Mouse (Mus musculus) megakaryocyte-erythroid progenitor cell, adult 5-6 weeks (primary cell): ENCODE results near the gene Nat9. TPM values are rescaled to one million over a fixed set of nuclear protein-coding genes. Genes with fewer than 3 reads are reported as not detected.

Experiments
- ATAC-seq: replicated peaks from 2 replicates; pipeline ENCODE4 v1.8.0; 2016; ENCODE audit warnings: mild to moderate bottlenecking, inconsistent platforms; ENCODE audit not compliant: severe bottlenecking, poor library complexity, low FRiP score, low TSS enrichment
- total RNA-seq, 2 experiments: library from RNA; stranded (forward) in 1 of 2; stranded (reverse) in 1 of 2; fragments of 200-1000, 215-1000 nt in 1 of 2; fragments of >200 nt in 1 of 2; fragmentation: Nextera tagmentation in 1 of 2; gene quantifications; 2 replicates each; pipeline ENCODE4 v1.2.3; 2014 to 2017

Nat9 gene
- total RNA-seq (2014; fragmentation: Nextera tagmentation), result 15.0 and 24.9 TPM in 2 replicates
- total RNA-seq (2017), result 19.4 and 51.5 TPM in 2 replicates

DNA sequence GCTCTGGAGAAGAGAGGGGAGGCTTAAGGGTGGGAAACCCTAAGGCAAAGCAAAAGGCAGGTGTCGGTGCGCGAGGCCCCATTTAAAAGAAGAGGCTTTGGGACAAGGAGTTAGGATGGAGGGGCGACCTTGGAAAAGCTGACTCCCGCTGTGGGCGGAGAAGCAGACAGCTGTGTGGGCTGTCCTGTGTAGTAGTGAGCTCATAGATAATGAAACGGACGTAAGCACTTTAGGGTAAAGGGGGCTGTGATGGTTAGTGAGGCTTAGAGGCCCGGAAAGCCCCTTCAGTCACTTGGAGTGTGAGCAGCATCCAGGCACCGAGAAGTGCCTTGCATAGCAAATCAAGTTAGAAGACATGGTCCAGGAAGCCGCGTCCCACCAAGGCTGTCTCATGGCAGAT, at the start of gene Nat9:
Gene Nat9, minus strand, starts transcription at position 167 of the 400 bp plus-strand sequence.
- ATAC-seq, result peak; percentile 15; the same call in 1 of the 2 replicates

DNA sequence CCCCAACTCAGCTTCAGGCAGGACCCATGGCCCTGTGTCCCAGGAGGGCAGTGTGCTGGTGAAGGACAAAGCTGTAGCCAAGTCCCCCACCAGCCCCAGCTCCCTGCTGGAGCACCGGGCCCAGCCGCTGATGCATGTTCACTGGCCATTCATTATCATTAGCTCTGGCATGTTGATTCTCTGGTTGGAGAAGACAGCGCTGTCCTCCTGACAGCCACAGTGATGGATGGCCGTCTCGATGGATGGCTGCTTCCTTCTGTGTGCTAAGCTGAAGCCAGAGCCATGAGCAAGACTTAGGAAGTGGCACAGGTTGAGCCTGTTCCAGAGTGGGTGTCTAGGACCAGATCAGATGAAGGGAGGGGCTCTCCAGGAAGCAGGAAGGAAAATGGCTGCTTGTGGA, 48.9 kb upstream of the Nat9 start:
- no peak for ATAC-seq

DNA sequence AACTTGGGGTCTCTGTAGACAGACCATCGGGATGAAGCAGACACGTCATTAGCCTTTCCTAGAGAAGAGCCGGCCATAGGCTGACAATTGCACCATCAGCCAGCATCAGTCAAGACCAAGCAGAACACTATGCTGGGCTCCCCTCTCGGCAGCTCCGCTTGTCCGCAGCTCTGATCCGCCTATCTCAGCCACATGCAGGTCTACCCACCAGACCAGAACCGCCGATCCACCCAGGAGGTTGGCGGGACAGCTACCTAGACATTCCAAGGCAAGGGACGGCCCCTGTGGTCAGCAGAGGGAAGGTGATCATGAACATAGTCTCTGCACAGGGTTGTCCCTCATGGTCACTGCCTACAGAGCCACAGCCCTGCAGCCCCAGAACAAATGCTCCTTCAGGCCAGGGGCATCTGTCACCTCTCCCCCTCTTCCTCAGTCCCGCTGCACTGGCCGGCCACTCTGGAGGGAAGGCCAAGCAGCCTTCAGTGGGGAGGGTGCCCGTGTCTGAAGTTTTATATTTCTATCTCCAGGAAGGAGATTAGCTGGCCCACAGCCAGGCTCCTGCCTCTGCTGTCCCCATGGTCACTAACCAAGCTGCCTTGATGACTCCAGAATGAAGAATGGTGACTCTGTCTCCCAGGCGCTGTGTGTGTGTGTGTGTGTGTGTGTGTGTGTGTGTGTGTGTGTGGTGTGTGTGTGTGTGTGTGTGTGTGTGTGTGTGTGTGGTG, 46.8 kb upstream of the Nat9 start:
- no peak for ATAC-seq

DNA sequence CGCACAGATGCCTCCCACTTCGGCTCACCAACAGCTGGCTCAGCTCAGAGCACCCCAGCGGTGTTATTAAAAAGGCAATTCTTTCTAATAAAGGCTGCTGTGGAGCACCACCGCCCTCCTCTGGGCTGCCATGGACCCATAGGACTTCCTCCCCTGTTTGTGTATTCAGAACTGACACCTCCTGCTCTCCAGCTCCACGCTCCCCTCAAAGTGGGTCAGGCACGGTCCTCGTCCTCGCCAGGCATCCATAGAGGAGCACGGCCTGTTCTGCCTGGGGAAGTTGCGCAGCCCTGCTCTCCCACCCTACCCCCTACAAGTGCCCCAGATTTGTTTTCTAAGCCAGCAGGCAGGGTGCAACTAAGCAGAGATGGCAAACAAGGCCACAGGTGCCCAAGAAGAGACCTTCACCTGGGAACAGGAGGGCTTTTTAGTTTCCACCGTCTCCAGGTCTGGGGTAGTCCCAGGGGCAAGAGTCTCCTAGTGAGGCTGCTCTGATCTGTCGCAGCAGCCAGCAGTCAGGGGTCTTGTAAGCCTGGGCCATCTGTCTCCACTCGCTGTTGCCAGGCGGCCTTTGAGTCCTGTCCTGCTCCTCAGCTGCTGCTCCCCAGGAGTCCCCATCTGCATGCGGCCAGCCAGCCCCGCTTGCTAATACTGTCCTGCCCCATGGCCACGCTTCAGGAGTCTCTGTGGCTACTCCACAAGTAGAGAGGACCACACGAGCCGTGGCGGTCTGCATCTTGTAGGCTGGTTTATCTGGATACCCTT, 46.0 kb upstream of the Nat9 start:
- no peak for ATAC-seq

DNA sequence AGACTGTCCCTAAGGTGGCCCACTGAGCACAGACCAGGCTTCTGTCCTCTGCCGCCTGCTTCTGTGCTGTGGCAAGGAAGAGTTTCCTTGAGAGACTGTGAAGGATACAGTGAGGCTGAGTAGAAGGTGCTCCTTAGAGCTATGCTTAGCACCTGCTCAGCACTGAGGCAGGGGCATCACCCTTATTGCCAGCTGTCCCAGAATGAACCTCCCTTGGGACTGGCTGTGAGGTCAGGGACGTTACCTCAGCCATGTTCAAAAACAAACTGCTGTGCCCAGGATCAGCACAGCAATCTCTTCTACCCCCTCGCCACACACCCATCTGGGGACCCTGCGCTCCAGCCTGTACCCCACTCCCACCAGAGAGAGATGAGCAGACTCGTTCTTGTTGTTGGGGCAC, 45.2 kb upstream of the Nat9 start:
- ATAC-seq, result no peak

DNA sequence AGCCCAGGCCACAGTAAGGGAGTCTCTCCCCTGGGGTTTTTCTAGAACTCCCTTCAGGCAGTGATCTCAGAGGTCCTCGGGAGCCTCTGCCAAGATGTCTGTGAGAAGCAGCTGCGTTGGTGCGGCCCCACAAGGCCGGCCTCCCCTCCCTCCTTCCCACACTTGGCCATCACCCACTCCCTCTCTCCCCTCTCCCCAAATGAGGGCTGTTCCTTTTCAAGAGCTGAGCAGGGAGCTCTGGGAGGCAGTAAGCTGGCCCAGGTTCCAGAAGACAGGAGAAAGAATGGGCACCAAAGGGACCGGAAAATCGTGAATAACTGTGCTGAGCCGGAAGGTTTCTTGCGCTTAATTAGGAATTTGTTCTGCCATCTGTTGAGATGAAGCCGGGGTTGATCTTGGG, 44.3 kb upstream of the Nat9 start:
- no peak for ATAC-seq

DNA sequence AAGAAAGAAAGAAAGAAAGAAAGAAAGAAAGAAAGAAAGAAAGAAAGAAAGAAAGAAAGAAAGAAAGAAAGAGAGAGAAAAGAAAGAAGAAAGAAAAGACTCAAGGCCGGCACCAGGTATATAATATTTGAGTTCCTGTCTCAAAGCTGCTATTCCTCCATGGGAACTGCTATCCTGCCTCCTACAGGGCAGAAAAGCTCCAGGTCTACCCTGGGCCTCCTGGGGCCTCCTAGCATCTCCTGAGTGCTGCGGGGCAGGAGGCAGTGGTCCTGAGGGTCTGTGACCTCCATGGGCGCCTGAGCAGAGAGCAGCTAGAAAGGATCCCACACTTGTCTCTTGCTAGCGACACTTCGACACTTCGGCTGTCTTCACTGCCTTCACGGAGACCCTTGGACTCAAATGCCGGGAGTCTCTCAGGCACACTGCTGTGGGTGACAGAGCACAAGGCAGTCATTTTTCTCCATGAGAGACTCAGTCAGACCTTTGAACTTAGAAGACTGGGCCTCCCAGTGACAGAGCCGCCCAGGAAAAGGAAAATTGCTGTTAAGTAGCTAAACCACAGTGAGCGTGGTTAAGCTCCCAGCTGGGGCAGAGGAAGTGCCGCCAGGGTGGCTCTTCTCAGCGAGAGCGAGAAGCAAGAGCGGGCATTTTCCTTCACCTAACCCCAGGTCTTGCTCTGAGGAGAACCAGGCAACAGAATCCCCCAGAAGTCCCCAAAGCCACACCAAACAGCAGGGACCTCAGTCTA, 43.7 kb upstream of the Nat9 start:
- ATAC-seq, result no peak

DNA sequence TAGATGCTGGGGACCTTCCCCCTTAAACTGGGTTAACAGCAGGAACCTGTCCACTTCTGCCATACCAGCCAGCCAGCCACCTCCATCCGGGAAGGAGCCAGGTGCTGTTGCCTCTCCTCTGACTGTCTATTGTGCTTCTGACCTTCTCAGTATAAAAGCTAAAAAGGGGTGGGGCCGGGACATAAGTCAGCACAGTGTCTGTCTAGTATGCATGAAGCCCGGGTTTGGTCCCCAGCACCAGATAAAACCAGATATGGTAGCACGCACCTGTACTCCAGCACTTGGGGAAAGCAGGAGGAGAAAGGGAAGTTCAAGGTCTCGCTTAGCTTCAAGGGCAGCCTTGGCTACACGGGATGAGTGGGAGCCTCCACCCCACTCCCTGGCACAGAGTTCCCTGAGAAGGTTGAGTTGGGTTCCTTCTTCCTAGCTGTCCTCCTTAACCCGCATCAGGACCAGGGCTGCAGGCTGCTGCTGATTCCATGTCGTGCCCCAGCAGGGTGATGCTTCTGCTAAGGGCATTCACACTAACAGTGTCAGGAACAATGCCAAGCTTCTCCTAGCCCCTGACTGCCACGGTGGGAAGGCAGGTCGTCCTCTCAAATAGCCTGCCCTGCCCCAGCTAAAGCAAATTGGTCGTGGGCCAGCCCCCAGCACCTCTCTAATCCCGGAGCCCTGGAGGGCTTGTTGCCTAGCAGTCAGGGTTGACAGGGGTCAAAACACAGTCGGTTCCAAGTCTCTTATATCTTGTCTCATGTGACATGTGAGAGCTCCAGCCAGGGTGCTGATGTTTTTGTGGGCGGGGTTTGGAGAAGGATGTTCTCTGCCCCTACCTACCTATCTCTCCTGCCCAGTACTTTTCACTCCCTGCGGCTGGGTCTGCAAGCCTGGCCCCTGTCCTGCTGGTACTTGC, 41.6 kb upstream of the Nat9 start:
- no peak for ATAC-seq

DNA sequence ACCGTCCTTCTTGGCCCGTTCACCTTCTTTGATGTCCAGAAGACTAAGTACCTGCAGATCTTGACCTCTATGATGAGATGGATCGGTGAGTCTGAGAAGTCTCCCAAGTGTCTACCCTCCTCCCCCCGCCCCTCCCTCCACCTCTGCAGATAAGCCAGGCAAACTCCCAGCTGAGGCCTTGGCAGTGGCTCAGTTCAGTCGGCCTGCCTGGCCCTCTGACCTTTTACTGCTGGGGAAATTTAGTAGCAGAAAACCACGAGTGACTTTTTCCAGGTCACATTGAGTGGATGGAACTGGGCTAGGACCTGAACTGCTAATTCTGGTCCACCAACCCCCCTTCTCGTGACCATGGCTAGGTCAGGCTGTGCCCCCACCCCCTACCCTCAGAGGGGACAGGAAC, 40.8 kb upstream of the Nat9 start:
- no peak for ATAC-seq

DNA sequence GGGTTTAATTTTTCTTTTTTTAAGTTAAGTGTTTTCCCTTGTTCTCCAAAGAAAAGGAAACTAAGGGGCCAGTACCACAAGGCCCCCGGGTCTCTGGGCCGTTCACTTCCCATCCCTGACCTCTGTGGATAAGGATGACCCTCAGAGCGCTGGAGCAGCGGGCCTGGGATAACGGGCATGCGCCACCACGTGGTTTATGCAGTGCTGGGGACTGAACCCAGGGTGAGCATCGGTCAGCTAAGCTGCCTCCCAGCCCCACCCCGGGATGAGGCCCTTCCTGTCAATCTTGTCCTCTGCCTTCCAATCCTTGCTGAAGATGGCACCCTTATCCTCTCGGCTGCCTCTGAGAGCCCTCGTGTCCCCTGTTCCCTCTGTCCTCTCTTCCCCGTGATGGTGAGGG, 40.0 kb upstream of the Nat9 start:
- no peak for ATAC-seq

DNA sequence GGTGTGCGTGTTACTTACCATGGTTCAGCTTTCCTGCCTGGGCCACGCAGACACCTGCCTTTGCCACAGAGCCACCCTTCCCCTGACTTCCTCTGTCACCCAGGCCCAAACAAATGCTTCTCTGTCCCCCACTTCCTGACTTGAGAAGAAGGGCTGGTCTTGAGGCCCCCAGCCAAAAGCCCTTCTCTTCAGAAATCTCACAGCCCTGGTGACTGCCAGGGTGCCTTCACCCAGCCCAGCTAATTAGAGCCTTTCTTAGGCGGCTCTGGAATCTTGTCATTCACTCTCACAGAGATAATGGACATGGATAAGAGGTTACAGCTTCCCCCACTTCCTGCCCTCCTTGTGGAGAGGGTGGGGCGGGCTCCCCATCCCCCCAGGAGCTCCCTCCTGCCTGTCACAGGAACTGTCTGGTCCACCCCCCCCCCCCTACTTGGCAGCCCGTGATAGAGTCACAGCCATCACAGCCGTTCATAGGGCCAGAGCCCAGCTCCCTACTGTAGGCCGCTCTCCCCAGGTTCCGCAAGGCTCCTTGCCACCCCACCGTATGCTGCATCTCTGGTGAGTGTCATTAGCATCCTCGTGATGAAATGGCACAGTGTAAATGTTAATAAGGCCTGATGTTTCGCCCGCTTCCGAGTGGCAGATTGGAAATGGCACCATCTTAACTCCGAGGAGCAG, 39.3 kb upstream of the Nat9 start:
- no peak for ATAC-seq

DNA sequence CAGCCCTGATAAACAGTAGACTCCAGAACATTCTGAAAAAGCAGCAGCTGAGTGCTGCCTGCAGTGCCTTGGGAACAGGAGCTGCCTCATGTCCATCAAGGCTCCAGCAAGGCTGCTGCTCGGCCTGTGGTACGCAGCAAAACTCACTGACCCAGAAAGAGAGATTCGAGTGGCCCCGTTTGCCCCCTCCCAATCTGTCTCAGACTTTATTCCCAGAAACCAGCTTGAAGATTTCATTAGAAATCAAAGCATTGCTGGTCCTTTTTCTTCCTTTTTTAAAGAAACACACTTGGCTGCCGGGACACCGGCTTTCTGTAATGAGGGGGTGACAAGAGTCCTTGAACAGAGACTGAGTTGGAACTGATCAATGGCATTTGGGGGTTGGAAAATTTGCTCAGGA, 37.6 kb upstream of the Nat9 start:
- no peak for ATAC-seq

DNA sequence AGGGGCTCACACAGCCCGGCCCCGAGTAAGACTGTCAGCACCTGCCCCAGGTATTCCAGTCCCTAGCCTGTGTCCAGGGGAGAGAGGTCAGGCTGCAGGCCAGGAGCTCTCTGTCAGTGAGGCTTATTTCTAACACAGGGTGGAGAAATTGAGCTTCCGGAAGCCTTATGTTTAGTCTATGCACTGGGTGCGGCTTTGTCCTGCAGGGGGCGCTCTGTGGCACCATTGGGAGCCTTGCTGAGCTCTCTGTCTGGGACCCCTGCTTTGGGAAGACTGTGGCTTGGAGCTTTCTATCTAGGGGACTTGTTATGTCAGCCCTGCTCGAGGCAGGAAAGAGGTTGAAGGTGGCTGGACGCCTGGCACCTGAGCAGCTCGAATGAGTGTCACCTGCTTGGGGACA, 37.2 kb upstream of the Nat9 start:
- peak; percentile 57; the same call in 1 of the 2 replicates for ATAC-seq

DNA sequence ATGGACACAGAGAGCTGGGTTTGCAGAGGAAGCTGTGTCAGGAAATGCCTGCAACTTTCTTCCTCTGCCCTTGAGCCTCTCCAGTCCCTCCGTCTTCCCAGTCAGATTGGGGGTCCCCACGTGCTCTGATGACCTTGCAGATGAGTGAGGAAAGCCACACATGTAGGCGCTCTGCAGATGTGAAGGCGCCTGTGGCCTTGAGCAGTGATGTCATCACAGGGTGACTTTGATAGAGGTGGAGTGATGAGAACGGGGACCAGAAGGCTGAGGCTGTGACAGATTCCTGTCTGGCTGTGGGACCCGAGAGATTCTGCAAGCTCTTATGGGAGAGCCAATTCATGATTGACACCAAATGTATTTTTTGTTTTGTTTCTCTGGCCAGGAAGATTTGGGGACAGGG, 36.2 kb upstream of the Nat9 start:
- no peak for ATAC-seq

DNA sequence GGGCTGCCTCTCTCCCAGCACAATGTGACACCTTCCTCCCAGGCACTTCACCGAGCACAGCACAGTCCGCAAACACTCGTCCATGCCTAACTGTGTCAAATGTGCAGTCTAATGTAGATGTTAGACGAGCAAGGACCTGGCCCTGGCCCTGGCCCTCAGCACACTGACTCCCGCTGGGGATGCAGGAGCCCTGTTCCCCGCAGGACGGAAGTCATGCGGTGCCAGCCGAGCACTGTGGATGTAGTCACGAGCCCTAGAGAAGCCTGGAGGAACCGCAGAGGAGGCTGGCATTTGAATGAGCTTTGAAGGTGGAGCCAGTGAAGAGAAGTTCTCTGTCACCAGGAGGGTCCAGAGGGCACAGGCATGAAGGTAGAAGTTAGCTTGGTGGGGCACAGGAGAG, 35.8 kb upstream of the Nat9 start:
- ATAC-seq, result no peak

DNA sequence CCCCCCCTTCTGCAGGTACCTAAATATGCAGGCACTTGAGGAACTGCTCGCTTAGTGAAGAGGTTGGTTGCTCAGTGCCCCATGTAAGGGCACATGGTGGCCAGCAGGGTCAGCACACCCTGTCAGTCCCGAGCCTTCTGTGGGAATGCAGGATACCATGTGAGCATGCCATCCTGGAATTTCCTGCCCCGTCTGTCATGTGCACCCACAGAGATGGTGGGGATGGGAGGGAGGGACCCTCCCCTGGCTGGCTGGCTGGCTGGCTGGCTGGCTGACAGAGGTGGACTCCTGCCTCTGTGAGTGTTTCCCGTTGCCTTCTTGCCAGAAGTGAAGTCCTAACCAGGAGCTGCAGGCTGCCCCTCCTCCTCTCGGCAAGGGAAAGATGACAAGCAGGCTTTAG, 34.9 kb upstream of the Nat9 start:
- no peak for ATAC-seq

DNA sequence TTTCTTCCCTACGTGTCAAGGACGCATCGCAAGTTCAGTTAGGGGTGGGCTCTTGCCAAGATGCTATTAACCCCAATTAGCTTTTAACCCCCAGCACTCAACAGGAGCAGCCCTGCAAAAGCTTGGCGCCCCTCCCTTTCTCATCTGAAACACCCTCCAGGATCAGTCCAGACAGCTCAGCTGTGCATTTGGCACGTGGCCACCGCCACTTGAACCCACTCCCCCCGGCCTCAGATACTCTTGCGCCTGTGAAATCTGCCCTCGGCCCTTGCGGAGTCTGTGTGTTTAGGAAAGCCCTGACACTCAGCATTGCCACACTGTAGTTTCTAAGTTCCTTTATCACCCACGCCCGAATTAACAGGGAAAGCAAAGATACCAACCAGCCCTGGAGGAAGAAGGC, 34.4 kb upstream of the Nat9 start:
- no peak for ATAC-seq

DNA sequence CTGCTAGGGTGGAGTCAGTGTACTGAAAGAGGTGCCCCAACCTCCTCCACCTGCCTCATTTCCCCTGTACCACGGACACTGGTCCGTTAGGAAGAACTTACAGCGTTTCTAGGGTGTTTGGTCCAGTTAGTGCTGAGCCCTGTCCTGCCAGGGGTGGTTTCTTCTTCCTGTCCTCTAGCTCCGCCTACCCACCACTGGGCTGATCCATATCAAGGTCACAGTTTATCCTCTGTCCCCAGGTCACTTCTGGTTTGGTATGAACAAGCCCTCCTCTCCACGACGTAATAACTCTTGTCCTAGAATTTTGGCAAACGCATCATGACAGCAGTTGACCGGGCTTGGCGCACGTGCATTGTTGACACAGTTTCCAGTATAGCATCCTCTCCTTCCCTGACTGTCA, 32.0 kb upstream of the Nat9 start:
- ATAC-seq, result peak; percentile 13; the same call in 1 of the 2 replicates

DNA sequence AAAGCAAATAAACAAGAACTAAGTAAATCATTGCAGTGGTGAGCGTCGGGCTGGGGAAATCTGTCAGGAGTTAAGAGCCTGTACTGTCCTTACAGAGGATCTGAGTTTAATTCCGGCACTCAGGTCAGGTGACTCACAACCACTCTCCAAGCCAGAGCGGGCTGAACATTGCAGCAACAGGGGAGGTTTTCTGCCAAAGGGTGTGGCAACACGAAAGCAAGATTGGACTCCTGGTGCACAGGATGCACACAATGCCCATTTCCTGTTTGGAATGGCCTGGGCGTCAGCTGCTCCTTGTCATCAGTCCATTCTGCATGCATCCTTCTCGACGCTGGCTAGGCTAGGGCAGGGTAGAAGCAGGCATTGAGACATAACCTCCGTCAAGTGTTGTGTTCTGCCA, 31.6 kb upstream of the Nat9 start:
- ATAC-seq, result peak; percentile 24; the same call in 1 of the 2 replicates
